Comparison of ENCODE assay signal across 13 mouse cellular contexts in the genomic region with DNA sequence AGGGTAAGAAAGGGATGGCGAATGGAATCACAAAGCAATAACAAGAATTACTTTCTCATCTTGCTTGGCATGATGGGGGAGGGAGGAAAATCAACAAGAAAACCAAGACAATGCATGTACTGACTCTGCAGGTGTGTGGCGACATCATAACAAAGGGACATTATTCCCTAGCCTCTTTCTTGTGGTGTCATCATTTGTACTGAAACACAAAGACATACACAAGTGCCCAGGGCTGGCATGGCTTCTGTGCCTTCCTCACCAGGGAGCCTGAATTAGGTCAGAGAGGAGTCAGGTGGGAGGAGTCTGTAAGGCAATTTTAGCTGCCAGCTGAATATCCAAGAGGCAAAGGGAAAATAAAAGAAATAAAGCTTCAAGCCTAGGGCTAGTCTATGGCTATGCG.
A peak's percentile ranks its signal among the peaks of the same experiment; 100 is the strongest.
DNase-seq lines count a peak whose midpoint lies in the region; ATAC-seq lines count a peak whose summit lies in the region.
"Had no signal": no experiment of that assay in that cellular context is flagged by ENCODE, and none has a peak within 500 bp of the region (broad histone marks: within the 10 kb centered on the region; RNA-seq: fewer than 3 reads in every experiment).

No protein-coding gene starts in this region.

- H3K9me3 ChIP-seq in hindbrain, embryonic 13.5 days: no peaks in the 10 kb centered on the region
- no peaks in the 10 kb centered on the region for H3K9me3 ChIP-seq in hindbrain, embryonic 10.5 days
- no peaks in the 10 kb centered on the region for H3K9me3 ChIP-seq in hindbrain, embryonic 14.5 days (ENCODE audit: control insufficient read depth, low read length)
- H3K9me3 ChIP-seq in forebrain, embryonic 12.5 days: no peaks in the 10 kb centered on the region
- H3K9me3 ChIP-seq: embryonic facial prominence, embryonic 10.5 days; lung, embryonic 15.5 days had no signal

- H3K4me1 ChIP-seq in hindbrain, embryonic 13.5 days (replicated peaks): peaks cover 10% of the 10 kb centered on the region
- H3K4me1 ChIP-seq in hindbrain, embryonic 10.5 days (replicated peaks): peaks cover 4% of the 10 kb centered on the region
- H3K4me1 ChIP-seq in hindbrain, embryonic 14.5 days (replicated peaks; ENCODE audit: control insufficient read depth, insufficient read depth, low read length): 0 out of 2 replicates have a peak, but pooled peaks cover 5% of the 10 kb centered on the region
- no peaks in the 10 kb centered on the region for H3K4me1 ChIP-seq in forebrain, embryonic 12.5 days
- H3K4me1 ChIP-seq: embryonic facial prominence, embryonic 10.5 days; lung, embryonic 15.5 days had no signal

- no peak overlapping the region for H3K9ac ChIP-seq in hindbrain, embryonic 13.5 days
- H3K9ac ChIP-seq in hindbrain, embryonic 14.5 days: no peak overlapping the region
- H3K9ac ChIP-seq in forebrain, embryonic 12.5 days: no peak overlapping the region
- H3K9ac ChIP-seq: lung, embryonic 15.5 days had no signal

- no peak overlapping the region for H3K27ac ChIP-seq in hindbrain, embryonic 13.5 days
- H3K27ac ChIP-seq in hindbrain, embryonic 10.5 days: no peak overlapping the region
- H3K27ac ChIP-seq in hindbrain, embryonic 14.5 days: no peak overlapping the region
- H3K27ac ChIP-seq in forebrain, embryonic 12.5 days: no peak overlapping the region
- H3K27ac ChIP-seq: embryonic facial prominence, embryonic 10.5 days; lung, embryonic 15.5 days had no signal

- no peak overlapping the region for H3K4me3 ChIP-seq in hindbrain, embryonic 13.5 days
- H3K4me3 ChIP-seq in hindbrain, embryonic 10.5 days: no peak overlapping the region
- no peak overlapping the region for H3K4me3 ChIP-seq in hindbrain, embryonic 14.5 days (replicated peaks; ENCODE audit: low read length)
- no peak overlapping the region for H3K4me3 ChIP-seq in forebrain, embryonic 12.5 days (replicated peaks)
- H3K4me3 ChIP-seq: embryonic facial prominence, embryonic 10.5 days; lung, embryonic 15.5 days had no signal

- H3K4me2 ChIP-seq in hindbrain, embryonic 13.5 days: no peak overlapping the region
- no peak overlapping the region for H3K4me2 ChIP-seq in hindbrain, embryonic 14.5 days (replicated peaks)
- no peak overlapping the region for H3K4me2 ChIP-seq in forebrain, embryonic 12.5 days
- H3K4me2 ChIP-seq: lung, embryonic 15.5 days had no signal

- ATAC-seq in hindbrain, embryonic 13.5 days (ENCODE audit: low FRiP score): 0 out of 2 replicates have a peak, but pooled peaks have one; percentile 36
- 0 out of 2 replicates have a peak, but pooled peaks have one; percentile 37 for ATAC-seq in hindbrain, embryonic 14.5 days (ENCODE audit: low FRiP score)
- no peak for ATAC-seq in forebrain, embryonic 12.5 days (ENCODE audit: low FRiP score)
- ATAC-seq: intestine, postnatal 0 days had no signal

- WGBS in hindbrain, embryonic 13.5 days: 30% methylated on average over 3 of the region's 3 CpGs
- 46% methylated on average over 3 of the region's 3 CpGs for whole genome bisulfite sequencing in hindbrain, embryonic 10.5 days
- 23% methylated on average over 3 of the region's 3 CpGs for WGBS in hindbrain, embryonic 14.5 days
- 62% methylated on average over 3 of the region's 3 CpGs for WGBS in forebrain, embryonic 12.5 days

- DNase-seq in hindbrain, embryonic 10.5 days (ENCODE audit: low spot score): no peak
- DNase-seq in right cerebral cortex, adult 18-20 months: peak; percentile 22
- no peak for DNase-seq in right cerebral cortex, postnatal 10 days (ENCODE audit: low spot score in 2 of 2)
- DNase-seq in hindbrain, embryonic 14.5 days (ENCODE audit: low spot score): no peak
- no peak for DNase-seq in lung, postnatal 4 days
- DNase-seq: gastrocnemius, postnatal 36 days; kidney, postnatal 4 days; spleen, adult 18-20 months had no signal

- H3K36me3 ChIP-seq in hindbrain, embryonic 13.5 days: no peaks in the 10 kb centered on the region
- no peaks in the 10 kb centered on the region for H3K36me3 ChIP-seq in hindbrain, embryonic 10.5 days
- H3K36me3 ChIP-seq in hindbrain, embryonic 14.5 days (replicated peaks; ENCODE audit: control insufficient read depth, insufficient read depth): no peaks in the 10 kb centered on the region
- H3K36me3 ChIP-seq in forebrain, embryonic 12.5 days (replicated peaks): no peaks in the 10 kb centered on the region
- H3K36me3 ChIP-seq: embryonic facial prominence, embryonic 10.5 days; lung, embryonic 15.5 days had no signal

- H3K27me3 ChIP-seq in hindbrain, embryonic 13.5 days: no peaks in the 10 kb centered on the region
- no peaks in the 10 kb centered on the region for H3K27me3 ChIP-seq in hindbrain, embryonic 10.5 days (ENCODE audit: insufficient read depth, poor library complexity, severe bottlenecking)
- H3K27me3 ChIP-seq in hindbrain, embryonic 14.5 days (ENCODE audit: control insufficient read depth, insufficient read depth, low read length): no peaks in the 10 kb centered on the region
- no peaks in the 10 kb centered on the region for H3K27me3 ChIP-seq in forebrain, embryonic 12.5 days
- H3K27me3 ChIP-seq: lung, embryonic 15.5 days had no signal
